Mouse (Mus musculus) limb, embryonic 14.5 days (tissue): ENCODE results near the gene Otos. TPM values are rescaled to one million over a fixed set of nuclear protein-coding genes. Genes with fewer than 3 reads are reported as not detected.

ENCODE experiments used
- ATAC-seq: fragments of 200-750 bp; cut with Nextera tagmentation; 2 replicates; pipeline ENCODE4 v1.8.0; 2017; ENCODE audit warnings: low read depth, moderate number of reproducible peaks, moderate TSS enrichment; ENCODE audit not compliant: low FRiP score
- DNase-seq: peaks from one replicate; pipeline ENCODE4 v3.0.0-alpha.2; 2015; ENCODE audit warnings: low spot score
- H3K27ac ChIP-seq: fragments of 300-500 bp; sonication (generic); replicated peaks from 2 replicates; pipeline ENCODE4 v1.5.1; 2014; ENCODE audit warnings: low read depth, mild to moderate bottlenecking, low read length, moderate library complexity, mixed read lengths
- H3K27me3 ChIP-seq: fragments of 300-500 bp; sonication (generic); 2 replicates; pipeline ENCODE4 v1.6.1; 2014; ENCODE audit warnings: low read length, mixed read lengths; ENCODE audit not compliant: control insufficient read depth, insufficient read depth
- H3K36me3 ChIP-seq: fragments of 300-500 bp; sonication (generic); 2 replicates; pipeline ENCODE4 v1.6.1; 2014; ENCODE audit warnings: mild to moderate bottlenecking, low read length, moderate library complexity, mixed read lengths; ENCODE audit not compliant: control insufficient read depth, insufficient read depth
- H3K4me1 ChIP-seq: fragments of 300-500 bp; sonication (generic); 2 replicates; pipeline ENCODE4 v1.6.1; 2014; ENCODE audit warnings: antibody characterized with exemption, low read length, mixed read lengths; ENCODE audit not compliant: control insufficient read depth, insufficient read depth
- H3K4me2 ChIP-seq: fragments of 300-500 bp; sonication (generic); replicated peaks from 2 replicates; pipeline ENCODE4 v1.6.1; 2014; ENCODE audit warnings: low read depth, mild to moderate bottlenecking, low read length, moderate library complexity; ENCODE audit not compliant: severe bottlenecking
- H3K4me3 ChIP-seq: fragments of 300-500 bp; sonication (generic); replicated peaks from 2 replicates; pipeline ENCODE4 v1.5.1; 2014; ENCODE audit warnings: low read length
- H3K9ac ChIP-seq: fragments of 300-500 bp; sonication (generic); 2 replicates; pipeline ENCODE4 v1.6.1; 2014; ENCODE audit warnings: mild to moderate bottlenecking, low read depth, low read length, moderate library complexity; ENCODE audit not compliant: severe bottlenecking
- H3K9me3 ChIP-seq: fragments of 300-500 bp; sonication (generic); 2 replicates; pipeline ENCODE4 v1.6.1; 2016; ENCODE audit warnings: low read length; ENCODE audit not compliant: control insufficient read depth
- POLR2A ChIP-seq: fragments of 200-500 bp; IDR thresholded peaks from 2 replicates; pipeline ENCODE4 v1.8.0; 2012; ENCODE audit warnings: inconsistent platforms, mild to moderate bottlenecking, moderate library complexity, borderline replicate concordance; ENCODE audit not compliant: insufficient read depth, insufficient read length; ENCODE audit errors: extremely low read depth
- WGBS: fragments of 180-500 bp; shearing (Covaris S2); extraction: QIAGEN DNeasy Blood & Tissue Kit; methylation state at CpG from one replicate; pipeline ENCODE4 v1.1.7; 2014; 5-methylcytosine and 5-hydroxymethylcytosine counted together
- polyA plus RNA-seq, 2 experiments: library from polyadenylated mRNA; depleted of rRNA in 1 of 2; stranded (reverse) in 1 of 2; unstranded in 1 of 2; fragments of >200 nt; fragmentation: Nextera tagmentation in 1 of 2; extraction: Ambion mirVana in 1 of 2; gene quantifications; 2 replicates each; pipeline versions ENCODE4 v1.2.1 to v1.2.3; 2012 to 2014

The Otos gene
- polyA plus RNA-seq, 2 experiments: 0.19 TPM; not detected in 1

- Histone ChIP-seq H3K4me1 (no peaks in the 10 kb centered on the region), H3K4me2 (no peak overlapping the region), H3K9ac (0 out of 2 replicates have a peak overlapping the region, but pooled peaks have one; percentile 17), H3K36me3 (peaks cover 36% of the 10 kb centered on the region), H3K27ac (no peak overlapping the region), H3K4me3 (no peak overlapping the region), H3K27me3 (no peaks in the 10 kb centered on the region), H3K9me3 (no peaks in the 10 kb centered on the region)
- 80% methylated on average over 4 of the region's 4 CpGs for WGBS
- DNase-seq (no peak), ATAC-seq (peak; percentile 28; the same call in 1 of the 2 replicates)
- no peak for TF ChIP-seq POLR2A
Observed at GRCm38 (mm10) chr1:92634976-92635599, 13.6 kb downstream of the Otos start.

DNA sequence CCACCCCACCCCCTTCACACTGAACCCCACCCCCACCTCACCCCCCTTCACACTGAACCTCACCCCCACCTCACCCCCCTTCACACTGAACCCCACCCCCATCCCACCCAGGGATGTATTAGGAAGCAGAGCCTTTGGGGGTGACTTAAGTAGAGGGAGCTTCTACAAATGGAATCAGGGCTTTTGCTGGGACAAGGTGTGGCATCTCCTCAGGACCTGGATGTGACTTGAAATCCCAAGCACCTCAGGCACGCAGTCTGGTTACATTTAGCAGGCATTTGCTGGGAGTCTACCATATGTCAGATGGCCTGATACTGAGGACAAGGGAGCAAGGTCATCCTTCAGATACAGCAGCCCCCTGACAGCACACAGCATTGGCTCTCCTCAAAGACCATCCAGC is 14.1 kb downstream of the Otos start:
- Histone ChIP-seq H3K9ac (no peak overlapping the region), H3K4me1 (no peaks in the 10 kb centered on the region), H3K27me3 (no peaks in the 10 kb centered on the region), H3K4me2 (no peak overlapping the region), H3K9me3 (no peaks in the 10 kb centered on the region), H3K27ac (no peak overlapping the region), H3K36me3 (peaks cover 35% of the 10 kb centered on the region), H3K4me3 (no peak overlapping the region)
- DNase-seq: no peak
- 69% methylated on average over 1 of the region's 1 CpGs for WGBS
- TF ChIP-seq POLR2A: no peak
- ATAC-seq: no peak

- DNase-seq: no peak
Observed at GRCm38 (mm10) chr1:92633726-92634125, 14.9 kb downstream of the Otos start.

GRCm38 (mm10) chr1:92632948-92633347 is 15.7 kb downstream of the Otos start:
- Histone ChIP-seq H3K4me3 (no peak overlapping the region), H3K36me3 (peaks cover 23% of the 10 kb centered on the region), H3K4me2 (no peak overlapping the region), H3K9me3 (no peaks in the 10 kb centered on the region), H3K27ac (no peak overlapping the region), H3K27me3 (no peaks in the 10 kb centered on the region), H3K4me1 (no peaks in the 10 kb centered on the region), H3K9ac (no peak overlapping the region)
- DNase-seq: no peak
- 72% methylated on average over 6 of the region's 6 CpGs for WGBS
- no peak for TF ChIP-seq POLR2A
- ATAC-seq: no peak

More at GRCm38 (mm10) chr1:92633726-92634125, 14.9 kb downstream of the Otos start:
- ATAC-seq: no peak
- WGBS: 72% methylated on average over 8 of the region's 8 CpGs
- no peak overlapping the region for H3K4me2 ChIP-seq
- no peaks in the 10 kb centered on the region for H3K27me3 ChIP-seq
- H3K4me1 ChIP-seq: no peaks in the 10 kb centered on the region
- H3K27ac ChIP-seq: no peak overlapping the region
- H3K9me3 ChIP-seq: no peaks in the 10 kb centered on the region
- TF ChIP-seq POLR2A: no peak
- peaks cover 31% of the 10 kb centered on the region for H3K36me3 ChIP-seq
- no peak overlapping the region for H3K9ac ChIP-seq
- H3K4me3 ChIP-seq: no peak overlapping the region

DNA sequence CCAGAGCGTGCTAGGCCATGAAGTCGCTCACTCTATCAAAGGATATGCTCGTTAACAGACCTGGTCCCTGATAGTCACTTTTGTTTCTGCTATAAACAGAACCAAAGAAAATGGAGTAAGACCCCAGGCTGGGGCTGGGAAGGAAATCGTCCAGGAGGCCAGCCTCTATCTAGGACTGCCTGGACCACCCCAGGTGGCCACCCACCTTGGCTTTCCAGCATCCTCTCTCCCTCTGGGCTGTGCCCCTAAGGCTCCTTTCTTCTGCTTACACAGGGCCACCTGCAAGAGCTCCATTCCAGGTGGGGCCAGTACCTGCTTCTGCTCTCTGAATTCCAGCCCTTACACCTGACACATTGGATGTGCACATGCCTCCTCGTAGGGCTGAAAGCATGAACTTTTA is 16.4 kb downstream of the Otos start:
- Histone ChIP-seq H3K9me3 (no peaks in the 10 kb centered on the region), H3K27me3 (no peaks in the 10 kb centered on the region), H3K4me1 (no peaks in the 10 kb centered on the region), H3K4me3 (no peak overlapping the region), H3K36me3 (peaks cover 16% of the 10 kb centered on the region), H3K4me2 (no peak overlapping the region), H3K9ac (no peak overlapping the region), H3K27ac (no peak overlapping the region)
- ATAC-seq (no peak), DNase-seq (no peak)
- WGBS: 65% methylated on average over 5 of the region's 5 CpGs
- TF ChIP-seq POLR2A: no peak
